Mouse (Mus musculus) lung, postnatal 10 days (tissue): ENCODE measurements around the gene Timp3.

Source experiments
- DNase-seq: peaks from one replicate; pipeline ENCODE4 v3.0.0; 2021

The Timp3 gene

DNA sequence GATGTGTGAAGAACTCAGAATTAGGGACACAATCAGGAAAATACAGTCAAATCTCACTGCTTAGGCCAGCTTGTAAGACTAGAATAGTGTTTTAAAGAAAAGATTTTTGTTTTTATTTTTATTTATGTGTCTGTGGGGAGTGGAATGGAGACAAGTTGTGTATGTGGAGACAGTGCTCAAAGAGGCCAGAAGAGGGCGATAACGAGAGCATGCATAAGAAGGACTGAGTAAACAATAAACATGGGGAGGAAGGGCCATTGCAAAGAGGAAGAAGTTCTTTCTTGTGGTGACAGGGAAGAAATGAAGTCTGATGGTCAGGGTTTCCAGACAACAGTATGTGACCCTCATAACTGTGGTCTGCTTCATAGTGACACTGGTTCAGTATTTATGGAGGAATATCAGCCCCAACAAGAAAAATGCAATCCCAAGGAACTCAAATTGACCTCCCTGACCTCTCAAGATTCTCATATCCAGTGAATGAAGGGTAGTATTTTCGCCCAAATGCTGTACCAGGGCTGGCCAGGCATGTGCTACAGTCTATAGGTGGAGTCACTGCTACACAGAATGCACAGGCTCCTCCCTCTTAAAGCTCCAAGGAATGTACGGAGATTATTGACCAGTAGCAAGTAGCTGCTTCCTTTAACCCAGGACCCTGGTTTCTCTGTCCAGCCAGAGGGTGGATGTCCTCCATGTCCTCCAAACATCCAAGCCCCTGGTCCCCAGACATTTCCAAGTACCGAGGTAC lies 56.8 kb downstream of the Timp3 start:
- peak; percentile 52 for DNase-seq

DNA sequence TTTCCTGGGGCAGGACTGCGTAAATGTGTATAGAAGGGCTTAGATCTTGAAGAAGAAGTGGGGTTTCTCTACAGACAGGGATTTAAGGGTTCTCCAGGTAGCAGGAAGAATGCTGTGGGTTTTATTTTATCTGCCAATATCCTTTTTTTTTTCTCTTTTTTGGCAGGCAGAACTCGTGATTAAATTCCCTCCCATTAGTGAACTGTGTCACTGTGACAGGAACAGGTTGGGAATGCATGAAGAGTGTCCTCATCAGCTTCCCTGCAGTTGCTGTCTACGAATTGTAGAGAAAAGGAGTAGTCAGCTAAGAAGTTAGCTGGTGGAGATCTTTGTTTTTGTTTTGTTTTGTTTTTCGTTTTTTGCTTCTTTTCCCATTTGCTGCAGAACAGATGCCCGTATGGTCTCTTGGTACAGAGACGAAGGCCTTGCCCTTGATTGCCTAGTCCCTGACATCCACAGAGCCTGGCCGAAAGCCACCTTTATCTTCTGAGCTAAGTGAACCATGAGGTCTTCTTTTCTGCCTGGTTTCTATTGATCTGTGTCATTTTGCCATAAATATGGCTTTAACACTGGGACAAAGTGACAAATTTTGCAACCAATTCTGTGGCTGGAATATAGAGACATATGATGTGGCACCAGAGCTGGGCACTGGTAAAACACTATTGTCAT lies 58.3 kb downstream of the Timp3 start:
- DNase-seq: no peak

DNA sequence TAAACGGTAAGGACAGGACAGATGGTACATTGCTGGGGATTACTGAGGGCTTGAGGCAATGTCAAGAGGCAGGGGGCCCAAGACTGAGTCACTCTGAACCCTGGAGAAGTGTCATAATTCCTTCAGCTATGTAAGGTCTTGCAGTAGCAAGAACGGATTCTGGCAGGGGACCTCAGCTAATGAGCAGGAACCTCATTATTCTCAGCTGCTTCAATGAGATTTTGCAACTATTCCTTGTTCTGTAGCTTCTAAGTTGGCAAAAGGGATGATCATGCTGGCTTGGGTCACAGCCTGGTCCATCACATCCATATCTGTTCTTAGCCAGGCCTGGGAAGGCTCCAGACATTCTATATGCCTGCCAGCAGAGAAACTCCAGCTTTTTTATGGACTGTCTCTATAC lies 59.0 kb downstream of the Timp3 start:
- peak; percentile 68 for DNase-seq

DNA sequence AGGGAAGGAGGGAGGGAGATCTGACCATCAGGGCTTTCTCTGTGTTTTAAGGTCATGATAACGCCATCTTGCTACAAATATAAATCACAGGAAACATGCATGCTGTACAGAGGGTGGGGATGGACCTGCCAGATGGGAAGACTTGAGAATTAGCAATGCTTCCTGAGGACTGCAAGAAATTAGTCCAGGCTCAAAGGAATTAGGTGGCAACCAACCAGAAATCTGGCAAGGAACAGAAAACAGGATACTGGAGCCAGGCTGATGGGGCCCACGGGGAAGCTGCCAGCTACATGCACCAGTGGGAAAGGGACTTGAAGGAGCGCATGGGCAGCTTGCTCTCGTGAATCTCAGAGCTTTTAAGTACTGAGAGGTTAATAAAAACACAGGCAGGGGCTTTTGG lies 59.5 kb downstream of the Timp3 start:
- DNase-seq: peak; percentile 42

DNA sequence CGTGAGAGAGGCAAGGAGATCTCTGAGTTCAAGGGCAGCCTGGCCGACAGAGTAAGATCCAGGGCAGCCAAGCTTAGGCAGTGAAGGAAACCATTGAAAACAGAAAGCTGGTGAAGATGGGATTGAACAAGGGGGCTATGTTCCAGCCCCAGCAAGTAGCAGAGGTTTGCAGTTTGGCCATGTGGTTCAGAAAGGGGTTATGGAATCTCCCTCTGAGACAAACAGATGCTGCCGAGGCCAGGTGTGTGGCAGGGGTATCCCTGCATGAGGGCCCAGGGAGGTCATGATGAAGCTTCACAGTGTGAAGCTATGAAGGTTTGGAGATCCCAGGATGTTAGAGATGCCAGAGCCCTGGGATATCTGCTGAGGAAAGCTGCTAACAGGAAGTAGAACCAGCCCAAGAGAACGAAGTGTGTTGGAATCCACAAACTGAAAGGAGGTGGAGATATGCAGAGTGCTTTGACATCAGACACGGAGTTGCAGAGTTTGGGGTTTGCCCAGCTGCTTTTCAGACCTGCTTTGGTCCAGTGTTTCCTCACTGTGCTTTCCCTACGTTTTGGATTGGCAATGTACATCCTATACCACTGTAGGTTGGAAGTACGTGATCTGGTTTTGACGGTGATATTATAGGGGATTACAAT lies 63.6 kb downstream of the Timp3 start:
- DNase-seq: no peak

DNA sequence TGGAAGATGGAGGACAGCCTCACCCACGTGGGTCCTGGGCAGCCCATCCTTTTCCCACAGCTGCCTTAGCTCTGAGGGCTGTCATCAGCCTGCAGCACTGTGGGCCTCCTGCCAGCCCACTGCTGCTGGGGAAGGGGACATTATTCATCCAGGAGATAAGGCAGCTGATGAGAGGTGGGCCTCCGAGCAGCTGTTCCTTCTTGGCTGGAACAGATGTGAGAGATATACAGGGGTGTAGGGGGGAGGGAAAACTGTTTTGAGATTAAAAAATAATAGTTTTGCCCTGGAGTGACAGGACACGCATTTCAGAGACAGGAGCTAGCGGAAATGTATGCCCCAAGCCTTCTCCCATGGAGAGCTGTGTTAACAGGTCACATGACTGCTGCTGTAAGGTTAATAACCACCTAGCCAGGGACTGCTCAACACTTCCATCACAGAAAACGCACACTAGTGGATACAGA lies 65.5 kb downstream of the Timp3 start:
- peak; percentile 73 for DNase-seq

DNA sequence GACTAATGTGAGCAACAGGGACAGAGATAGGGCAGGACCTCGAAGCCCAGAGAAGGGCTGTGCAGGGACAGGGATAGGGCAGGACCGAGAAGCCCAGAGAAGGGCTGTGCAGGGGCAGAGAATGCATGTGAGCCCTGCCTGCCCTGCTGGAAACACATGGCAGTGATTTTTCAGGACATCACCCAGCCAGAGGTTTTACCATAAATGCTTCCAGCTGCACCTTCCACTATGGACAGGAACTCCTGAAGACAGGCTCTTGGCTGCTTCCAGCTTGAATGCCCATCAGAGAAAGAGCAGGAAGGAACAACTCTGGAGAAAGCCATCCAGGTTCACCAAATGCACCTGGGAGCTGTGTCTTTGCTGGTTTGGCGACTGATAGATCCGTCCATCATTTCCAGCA lies 67.2 kb downstream of the Timp3 start:
- DNase-seq: no peak

DNA sequence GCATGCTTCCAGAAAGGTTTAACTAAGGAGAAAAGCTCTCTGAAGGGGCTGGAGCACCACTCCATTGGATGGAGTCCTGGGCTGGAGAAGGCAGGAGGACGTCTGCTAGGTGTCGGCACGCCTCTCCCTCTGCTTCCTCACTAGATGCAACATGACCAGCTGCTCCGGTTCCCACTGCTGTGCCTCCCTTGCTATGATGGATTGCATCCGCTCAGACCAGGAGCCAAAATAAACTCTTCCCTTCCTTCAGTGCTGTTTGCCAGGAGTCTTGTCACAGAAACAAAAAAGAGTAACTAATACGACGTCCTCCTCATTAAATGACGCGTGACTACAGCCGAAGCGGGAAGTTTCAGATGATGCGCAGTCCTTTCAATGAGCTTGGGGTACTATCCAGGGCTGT lies 68.6 kb downstream of the Timp3 start:
- peak; percentile 81 for DNase-seq

DNA sequence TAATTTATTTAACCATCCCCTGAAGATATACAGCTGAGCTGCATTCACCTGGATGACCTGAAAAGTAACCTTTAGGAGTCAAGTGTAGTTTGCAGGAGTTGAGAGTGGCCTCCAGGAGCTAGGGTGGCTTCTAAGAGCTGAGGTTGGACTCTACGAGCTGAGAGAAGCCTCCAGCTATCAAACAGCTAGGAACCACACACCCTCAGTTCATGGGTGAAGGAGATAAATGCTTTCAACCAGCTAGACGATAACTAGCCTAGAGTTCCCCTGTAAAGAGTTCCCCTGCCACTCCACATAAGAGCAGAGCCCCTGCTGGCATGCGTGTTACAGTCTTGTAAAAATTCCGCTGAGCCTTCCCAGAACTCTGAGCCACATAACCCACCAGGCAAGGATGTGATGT lies 69.2 kb downstream of the Timp3 start:
- DNase-seq: no peak

DNA sequence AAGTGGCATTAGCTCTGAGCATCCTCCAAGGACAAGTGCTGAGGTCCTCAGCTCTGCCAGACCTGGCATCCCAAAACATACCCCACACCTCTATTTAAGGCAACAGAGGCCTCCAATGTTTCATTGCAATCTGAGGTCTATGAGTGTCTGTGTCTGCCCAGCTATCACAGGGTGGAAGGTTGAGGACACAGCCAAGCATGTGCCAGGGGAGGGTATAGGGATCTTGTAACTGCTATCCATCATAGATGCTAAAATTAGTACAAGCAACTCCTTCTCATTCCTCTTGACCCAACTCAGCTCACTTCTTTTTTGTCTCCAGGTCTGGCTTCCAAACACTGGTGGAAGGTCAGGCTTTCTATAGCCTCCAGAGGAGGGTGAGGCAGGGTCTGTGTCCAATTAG lies 71.4 kb downstream of the Timp3 start:
- DNase-seq: no peak

DNA sequence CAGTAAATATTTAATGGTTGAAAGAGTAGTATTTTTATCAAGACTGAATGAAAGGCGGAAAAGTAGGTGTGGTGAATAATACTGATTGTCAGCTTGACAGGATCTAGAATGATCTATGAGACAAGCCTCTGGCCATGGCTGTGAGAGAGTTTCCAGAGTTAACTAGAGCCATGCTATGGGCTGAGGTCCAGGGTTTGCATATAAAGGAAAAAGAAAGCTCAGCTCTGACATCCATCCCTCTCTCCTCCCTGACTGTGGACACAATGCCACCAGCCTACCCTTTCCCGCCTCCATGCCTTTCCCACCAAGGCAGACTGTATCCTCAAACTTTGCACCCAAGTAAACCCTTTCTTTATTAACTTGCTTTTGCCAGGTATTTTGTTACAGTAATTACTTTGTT lies 73.9 kb downstream of the Timp3 start:
- DNase-seq: no peak

DNA sequence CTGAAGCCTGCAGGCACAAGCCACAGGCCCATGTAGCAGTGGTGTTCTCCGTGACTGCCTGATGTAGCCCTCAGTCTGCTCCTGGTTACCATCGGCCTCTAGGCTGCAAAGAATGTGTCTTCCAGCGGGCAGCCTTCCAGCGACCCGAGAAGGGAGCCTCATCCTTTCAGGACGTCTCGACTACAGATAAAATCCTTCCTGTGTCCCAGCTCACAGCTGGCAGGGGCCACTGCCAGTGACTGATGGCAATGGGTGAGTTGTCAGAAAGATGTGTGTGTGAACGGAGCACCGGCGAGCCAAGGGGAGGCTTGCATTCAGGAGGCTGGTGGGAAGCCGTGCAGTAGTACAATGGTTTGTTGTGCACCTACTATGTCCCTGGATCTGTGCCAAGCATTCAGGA lies 75.7 kb downstream of the Timp3 start:
- DNase-seq: peak; percentile 50

DNA sequence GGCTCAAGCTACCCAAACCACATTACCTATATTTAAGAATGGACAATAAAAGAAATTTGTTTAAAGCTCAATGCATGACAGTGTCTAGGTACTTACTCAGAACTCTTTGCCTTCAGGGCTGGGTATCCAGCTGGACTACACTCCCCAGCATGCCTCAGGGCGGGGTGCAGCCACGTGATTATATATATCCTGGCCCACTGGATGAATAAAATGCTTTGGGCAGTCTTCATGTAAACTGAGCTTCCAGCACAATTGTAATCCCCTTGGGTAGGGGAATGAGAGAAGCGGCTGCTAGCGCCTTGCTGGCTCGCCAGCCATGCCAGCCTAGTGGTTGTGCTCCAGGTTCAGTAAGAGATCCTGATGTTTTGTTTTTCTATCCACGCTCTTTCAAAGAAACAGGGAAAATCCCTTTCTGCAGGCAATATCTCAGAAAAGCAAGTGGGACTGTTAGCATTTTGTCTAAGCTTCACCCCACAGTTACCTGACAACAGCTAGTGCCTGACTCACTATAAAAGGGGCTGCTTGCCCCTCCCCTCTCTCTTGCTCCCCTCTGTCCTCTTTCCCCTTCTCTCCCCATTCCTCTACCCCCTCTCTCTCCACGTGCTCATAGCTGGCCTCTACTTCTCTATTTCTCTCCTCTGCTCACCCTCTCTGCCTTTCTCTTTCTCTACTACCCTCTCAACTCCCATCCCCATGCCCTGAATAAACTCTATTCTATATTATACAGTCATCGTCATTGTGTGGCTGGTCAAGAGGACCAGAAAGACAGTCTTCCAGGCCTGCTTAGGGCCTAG lies 76.4 kb downstream of the Timp3 start:
- DNase-seq: peak; percentile 43

DNA sequence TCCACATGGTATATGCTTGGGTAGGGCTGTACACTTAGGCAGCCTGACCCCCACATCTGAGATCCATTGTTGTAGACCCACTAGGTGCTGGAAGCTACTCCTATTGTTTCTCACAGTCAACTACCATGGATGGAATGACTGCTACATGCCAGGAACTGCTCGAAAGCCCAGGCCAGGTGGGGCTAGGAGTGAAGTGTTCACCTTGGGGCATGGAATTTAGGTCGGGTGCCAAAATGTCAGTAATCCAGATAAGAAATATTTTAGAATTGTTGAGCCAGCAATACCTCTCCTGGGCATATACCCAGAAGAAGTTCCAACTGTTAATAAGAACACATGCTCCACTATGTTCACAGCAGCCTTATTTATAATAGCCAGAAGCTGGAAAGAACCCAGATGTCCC lies 78.6 kb downstream of the Timp3 start:
- peak; percentile 38 for DNase-seq

DNA sequence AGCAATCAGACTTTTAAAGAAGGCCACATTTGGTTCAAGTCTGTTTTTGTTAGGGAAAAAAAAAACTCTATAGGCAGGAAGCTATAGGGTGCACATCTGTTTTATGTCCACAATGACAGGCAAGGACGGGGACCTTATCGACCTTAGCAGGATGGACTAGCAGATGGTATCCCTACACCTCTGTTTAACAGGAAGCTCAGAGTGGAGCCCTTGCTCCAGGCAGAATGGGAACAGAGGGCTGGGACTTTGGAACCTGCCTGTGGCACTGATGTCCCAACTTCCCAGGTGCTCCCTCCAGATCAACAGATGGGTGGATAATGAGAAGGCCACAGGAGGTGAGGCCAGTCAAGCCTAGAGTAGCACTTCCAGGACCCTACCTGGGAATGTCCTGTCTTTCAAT lies 80.5 kb downstream of the Timp3 start:
- no peak for DNase-seq

DNA sequence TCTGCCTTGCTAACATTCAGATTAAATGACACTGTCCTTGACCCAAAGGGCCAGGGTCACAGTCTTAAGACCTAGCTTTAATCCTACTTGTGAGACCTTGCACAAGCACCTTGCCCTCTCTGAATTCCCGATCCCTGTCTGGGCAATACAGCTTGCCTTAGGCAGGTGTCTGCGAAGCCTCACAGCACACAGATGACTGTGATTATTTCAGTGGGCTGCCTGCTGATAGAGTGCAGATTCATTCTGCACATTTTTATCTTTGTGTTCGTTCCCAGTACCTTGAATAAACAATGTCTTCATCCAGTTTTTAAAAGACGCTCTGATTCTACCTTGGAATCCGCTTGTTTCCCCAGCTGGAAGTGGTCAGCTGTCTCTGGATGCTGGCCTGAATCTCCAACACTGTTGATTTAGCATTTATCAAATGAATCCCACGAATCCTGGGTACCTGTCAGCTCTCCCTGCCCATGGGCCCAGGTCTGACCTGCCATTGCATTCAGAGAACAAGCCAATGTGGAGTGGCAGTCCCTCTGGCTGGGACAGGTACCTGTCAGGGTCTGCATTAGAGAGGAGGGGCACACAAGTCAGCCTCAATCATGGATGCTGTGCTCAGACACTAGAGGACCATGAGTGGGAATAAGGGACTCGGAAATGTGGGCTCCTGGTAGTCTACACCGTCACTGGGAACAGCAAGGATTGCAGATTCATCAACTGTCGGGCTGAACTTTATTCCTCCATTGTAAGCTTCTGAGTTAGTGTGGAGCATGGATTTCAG lies 81.2 kb downstream of the Timp3 start:
- DNase-seq: no peak

DNA sequence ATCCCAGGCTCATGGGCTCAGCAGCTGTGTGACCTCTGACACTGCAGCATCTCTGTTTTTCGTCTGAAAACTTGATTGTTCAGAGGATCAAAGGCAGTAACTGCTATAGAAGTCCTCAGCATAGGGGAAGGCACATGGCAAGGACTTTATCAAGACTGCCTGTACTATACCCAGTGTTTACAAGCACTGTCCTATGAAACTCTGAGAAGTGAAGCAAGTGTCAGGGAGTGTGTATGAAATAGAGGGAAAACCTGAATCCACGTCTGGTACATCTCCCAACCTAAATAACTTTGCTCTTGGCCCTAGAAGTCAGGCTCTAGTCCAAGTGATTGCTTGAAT lies 81.7 kb downstream of the Timp3 start:
- no peak for DNase-seq

DNA sequence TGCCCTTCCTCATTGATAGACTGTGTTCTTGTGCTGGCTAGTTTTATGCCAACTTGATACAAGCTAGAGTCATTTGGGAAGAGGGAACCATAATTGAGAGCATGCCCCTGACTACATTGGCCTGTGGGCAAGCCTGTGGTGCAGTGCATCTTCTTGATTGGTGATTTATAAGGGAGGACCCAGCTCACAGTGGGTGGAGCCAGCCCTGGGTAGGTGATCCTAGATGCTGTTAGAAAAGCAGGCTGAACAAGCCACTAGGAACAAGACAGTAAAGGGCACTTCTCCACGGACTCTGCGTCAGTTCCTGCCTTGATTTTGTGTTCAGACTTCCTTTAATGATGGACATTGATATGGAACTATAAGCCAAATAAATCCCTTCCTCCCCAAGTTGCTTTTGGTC lies 84.5 kb downstream of the Timp3 start:
- DNase-seq: no peak

DNA sequence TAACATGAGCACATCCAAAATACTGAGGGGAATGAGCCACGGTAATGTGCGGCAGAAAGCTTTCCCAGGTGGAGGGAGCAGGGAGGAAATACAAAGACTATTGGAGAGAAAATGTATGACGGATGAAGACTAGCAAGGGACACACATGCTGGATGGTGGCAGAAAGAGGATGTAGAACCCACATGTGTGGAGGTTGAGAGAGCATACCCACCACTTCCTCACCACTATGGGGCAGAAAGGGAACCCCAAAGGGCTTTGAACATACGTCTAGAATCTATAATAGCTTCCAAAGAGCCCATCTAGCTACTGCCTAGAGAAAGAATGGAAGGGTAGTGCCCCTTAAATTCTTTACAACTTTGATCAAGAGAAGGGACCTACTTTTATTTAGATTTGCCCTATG lies 85.5 kb downstream of the Timp3 start:
- DNase-seq: no peak

DNA sequence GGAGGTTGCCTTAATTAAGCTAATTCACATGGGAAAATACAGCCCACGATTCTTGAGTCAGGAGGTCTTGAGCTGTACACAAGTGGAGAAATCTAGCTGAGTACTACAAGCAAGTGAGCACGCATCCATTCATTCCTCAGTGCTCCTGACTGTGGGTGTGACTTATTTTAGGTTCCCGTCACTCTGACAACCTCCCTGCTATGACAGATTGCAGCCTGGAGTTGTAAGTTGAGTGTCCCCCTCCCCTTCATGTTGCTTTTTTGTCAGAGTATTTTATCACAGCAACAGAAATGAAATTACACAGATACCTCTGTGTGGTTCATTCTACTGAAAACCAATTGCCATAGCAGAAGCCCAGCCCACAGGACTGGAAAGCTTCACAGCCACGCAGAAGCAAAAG lies 86.1 kb downstream of the Timp3 start:
- no peak for DNase-seq

DNA sequence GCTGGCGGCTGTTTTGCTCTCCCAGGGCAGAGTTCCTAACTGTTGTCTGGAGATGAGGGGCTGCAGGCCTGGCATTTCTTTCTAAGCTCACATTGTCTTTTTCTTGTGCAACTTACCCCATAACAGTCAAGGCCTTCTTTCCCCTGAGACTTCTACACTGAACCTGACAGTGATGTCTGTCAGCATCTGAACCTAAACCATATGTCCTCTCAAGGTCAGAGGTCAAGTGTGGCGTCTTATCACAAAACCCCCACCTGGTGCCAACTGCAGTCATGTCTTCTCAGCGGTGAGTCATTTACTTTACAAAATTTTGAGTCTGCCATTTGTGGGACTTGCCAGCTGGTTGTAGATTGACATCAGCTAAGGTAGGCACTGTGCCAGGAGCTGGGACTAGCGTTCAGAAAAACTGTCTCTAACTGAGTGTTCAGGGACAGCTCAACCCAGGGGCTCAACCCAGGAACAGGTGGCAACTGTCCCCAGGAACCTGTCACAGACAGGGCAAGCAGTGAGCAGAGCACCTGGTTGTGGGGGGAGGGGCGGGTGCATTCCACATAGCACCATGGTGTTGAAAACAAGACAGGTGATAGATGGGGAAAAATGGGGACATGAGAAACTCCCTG lies 87.8 kb downstream of the Timp3 start:
- peak; percentile 24 for DNase-seq

DNA sequence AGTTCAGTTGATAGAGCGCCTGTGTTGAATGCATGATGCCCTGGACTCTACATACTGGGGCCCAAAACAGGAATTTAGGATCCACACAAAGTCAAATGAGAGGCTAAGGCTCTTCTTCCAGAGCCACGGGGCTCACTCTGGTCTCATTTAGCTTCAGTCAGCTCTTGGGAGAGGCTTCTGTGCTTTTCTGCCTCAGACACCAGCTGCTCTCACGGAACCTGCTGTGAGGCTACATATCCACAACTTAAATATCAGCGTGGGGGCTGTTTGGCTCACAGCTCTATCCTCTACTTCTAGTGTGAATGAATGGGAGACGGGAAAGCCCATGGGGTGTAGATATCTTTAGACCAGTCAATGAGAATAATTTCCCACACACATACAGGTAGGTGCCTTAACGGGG lies 88.6 kb downstream of the Timp3 start:
- no peak for DNase-seq
